In the genomic region with DNA sequence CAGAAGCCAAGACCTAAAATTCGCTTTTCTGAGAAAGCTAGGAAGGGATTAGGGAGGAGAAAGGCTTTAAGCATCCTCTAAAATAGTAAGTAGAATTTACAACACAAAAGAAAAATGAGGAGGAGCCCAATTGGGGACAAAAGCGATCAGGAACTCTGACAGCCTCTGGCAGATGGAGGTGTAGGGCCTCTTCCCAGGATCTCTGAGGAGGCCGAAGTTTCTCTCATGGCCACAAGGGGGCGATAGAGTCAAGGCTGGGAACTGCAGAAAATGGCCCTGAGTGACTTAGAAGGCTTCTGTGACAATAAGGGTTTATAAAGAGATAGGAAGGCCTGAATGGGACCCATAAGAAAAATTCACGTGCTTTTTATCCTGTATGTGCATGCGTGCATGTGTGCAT, we compare ENCODE assay signal across 8 mouse cellular contexts.
DNase-seq lines count a peak whose midpoint lies in the region; ATAC-seq and TF ChIP-seq lines count a peak whose summit lies in the region.

No protein-coding gene starts in this region.

- H3K9ac ChIP-seq in heart, adult 2 months (ENCODE audit: low read depth, low read length) = no peak overlapping the region
- H3K9ac ChIP-seq in heart, embryonic 11.5 days (ENCODE audit: low read depth, low read length) = no peak overlapping the region
- no peak overlapping the region for H3K9ac ChIP-seq in embryonic facial prominence, embryonic 14.5 days (ENCODE audit: low read depth, low read length)

- no peaks in the 10 kb centered on the region for H3K79me3 ChIP-seq in C2C12 (ENCODE audit: low read depth)

- H3ac ChIP-seq in C2C12 (ENCODE audit: control insufficient read depth, insufficient read length, low read depth) = no peak overlapping the region

- no peaks in the 10 kb centered on the region for H3K36me3 ChIP-seq in heart, adult 2 months (ENCODE audit: control insufficient read depth, insufficient read depth, low read length)
- H3K36me3 ChIP-seq in heart, embryonic 11.5 days (ENCODE audit: control insufficient read depth, insufficient read depth, low read length) = no peaks in the 10 kb centered on the region
- no peaks in the 10 kb centered on the region for H3K36me3 ChIP-seq in C2C12 (ENCODE audit: control insufficient read depth, insufficient read depth)
- no peaks in the 10 kb centered on the region for H3K36me3 ChIP-seq in embryonic facial prominence, embryonic 14.5 days (ENCODE audit: control insufficient read depth, insufficient read depth, low read length)

- no peaks in the 10 kb centered on the region for H3K27me3 ChIP-seq in heart, adult 2 months (ENCODE audit: control insufficient read depth, insufficient read depth, low read length)
- no peaks in the 10 kb centered on the region for H3K27me3 ChIP-seq in heart, embryonic 11.5 days (ENCODE audit: control insufficient read depth, insufficient read depth, low read length)
- no peaks in the 10 kb centered on the region for H3K27me3 ChIP-seq in C2C12 (ENCODE audit: control insufficient read depth, insufficient read depth, insufficient read length)
- H3K27me3 ChIP-seq in embryonic facial prominence, embryonic 14.5 days (replicated peaks; ENCODE audit: control insufficient read depth, insufficient read depth, low read length) = no peaks in the 10 kb centered on the region

- WGBS in heart, adult 2 months = 36% methylated on average over 6 of the region's 6 CpGs
- 23% methylated on average over 6 of the region's 6 CpGs for WGBS in heart, embryonic 11.5 days (ENCODE audit: insufficient replicate concordance)
- WGBS in embryonic facial prominence, embryonic 14.5 days = 31% methylated on average over 6 of the region's 6 CpGs
- 33% methylated on average over 6 of the region's 6 CpGs for WGBS in large intestine, adult 2 months

- no peak overlapping the region for H3K4me2 ChIP-seq in heart, embryonic 11.5 days
- H3K4me2 ChIP-seq in embryonic facial prominence, embryonic 14.5 days (ENCODE audit: low read depth, low read length) = no peak overlapping the region

- no peaks in the 10 kb centered on the region for H3K79me2 ChIP-seq in heart, adult 2 months (replicated peaks; ENCODE audit: control insufficient read depth, insufficient read depth, low read length)
- H3K79me2 ChIP-seq in C2C12 (ENCODE audit: control insufficient read depth, insufficient read depth) = no peaks in the 10 kb centered on the region

- no peak for ATAC-seq in heart, embryonic 11.5 days (replicated peaks; ENCODE audit: insufficient number of reproducible peaks, low FRiP score, low TSS enrichment)
- no peak for ATAC-seq in embryonic facial prominence, embryonic 14.5 days (ENCODE audit: low read depth)

- H3K9me3 ChIP-seq in heart, embryonic 11.5 days (replicated peaks; ENCODE audit: control insufficient read depth, low read length) = no peaks in the 10 kb centered on the region
- no peaks in the 10 kb centered on the region for H3K9me3 ChIP-seq in embryonic facial prominence, embryonic 14.5 days (ENCODE audit: control insufficient read depth, low read length)

- no peak for TF ChIP-seq POLR2A in heart, adult 2 months (IDR thresholded peaks at IDR 0.05; ENCODE audit: insufficient read depth, low read depth, low read length)

- H3K27ac ChIP-seq in heart, adult 2 months = no peak overlapping the region
- H3K27ac ChIP-seq in heart, embryonic 11.5 days (ENCODE audit: low read depth, low read length) = no peak overlapping the region
- H3K27ac ChIP-seq in embryonic facial prominence, embryonic 14.5 days (replicated peaks; ENCODE audit: low read depth, low read length) = no peak overlapping the region

- H3K4me3 ChIP-seq in heart, adult 2 months = no peak overlapping the region
- H3K4me3 ChIP-seq in heart, embryonic 11.5 days (ENCODE audit: low read depth, low read length) = no peak overlapping the region
- no peak overlapping the region for H3K4me3 ChIP-seq in C2C12 (ENCODE audit: insufficient read depth, poor library complexity, severe bottlenecking)
- no peak overlapping the region for H3K4me3 ChIP-seq in embryonic facial prominence, embryonic 14.5 days (ENCODE audit: low read depth, low read length)

- DNase-seq in heart, adult 2 months = peak; percentile 5 to 29
- DNase-seq in brain, adult 2 months (ENCODE audit: low read depth, low spot score) = peak; percentile 85
- DNase-seq in embryonic facial prominence, embryonic 14.5 days (ENCODE audit: low spot score) = peak; percentile 31
- DNase-seq in large intestine, adult 2 months (ENCODE audit: low read depth, low spot score) = peak; percentile 22
- peak; percentile 1 for DNase-seq in lung, postnatal 25 days (ENCODE audit: low spot score)
- DNase-seq in spleen, postnatal 4 days (ENCODE audit: low spot score in 2 of 2) = peak; percentile 17 to 65

- intact Hi-C loops in heart, adult 2 months (cut with DNase I) = no loop called here

- TF ChIP-seq EP300 in heart, adult 2 months (IDR thresholded peaks at IDR 0.05; ENCODE audit: insufficient read depth, low read depth, low read length) = no peak

- no peaks in the 10 kb centered on the region for H3K4me1 ChIP-seq in heart, adult 2 months (ENCODE audit: control insufficient read depth, insufficient read depth, low read length)
- H3K4me1 ChIP-seq in heart, embryonic 11.5 days (ENCODE audit: control insufficient read depth, insufficient read depth, low read length) = no peaks in the 10 kb centered on the region
- H3K4me1 ChIP-seq in embryonic facial prominence, embryonic 14.5 days (ENCODE audit: control insufficient read depth, insufficient read depth, low read length) = no peaks in the 10 kb centered on the region

- peak; percentile 88 for TF ChIP-seq CTCF in heart, adult 2 months (IDR thresholded peaks at IDR 0.05)
- TF ChIP-seq CTCF in C2C12 (IDR thresholded peaks at IDR 0.05; ENCODE audit: control insufficient read depth, insufficient read depth, insufficient read length) = peak; percentile 17

TF ChIP-seq in C2C12, 6 proteins besides CTCF, POLR2A, EP300 and RAD21:
- TF ChIP-seq CEBPB (IDR thresholded peaks at IDR 0.05; ENCODE audit: low read depth) (no peak), USF1 (IDR thresholded peaks at IDR 0.05; ENCODE audit: low read depth) (no peak), MAX (IDR thresholded peaks at IDR 0.05) (no peak), MYOD1 (IDR thresholded peaks at IDR 0.05; ENCODE audit: control insufficient read depth, insufficient read length, low read depth) (no peak)

Comparison
In these comparisons a context has a peak if more than half of its experiments do, and no peak if none do; other contexts are left out.
1. DNase-seq: peak in every context shown above with its lines; median percentile 85 in brain, adult 2 months; 41 in spleen, postnatal 4 days; 31 in embryonic facial prominence, embryonic 14.5 days; 22 in large intestine, adult 2 months; 17 in heart, adult 2 months; 1 in lung, postnatal 25 days.